Mouse (Mus musculus): Measurements from ENCODE around the gene Arsg.

Arsg gene

DNA sequence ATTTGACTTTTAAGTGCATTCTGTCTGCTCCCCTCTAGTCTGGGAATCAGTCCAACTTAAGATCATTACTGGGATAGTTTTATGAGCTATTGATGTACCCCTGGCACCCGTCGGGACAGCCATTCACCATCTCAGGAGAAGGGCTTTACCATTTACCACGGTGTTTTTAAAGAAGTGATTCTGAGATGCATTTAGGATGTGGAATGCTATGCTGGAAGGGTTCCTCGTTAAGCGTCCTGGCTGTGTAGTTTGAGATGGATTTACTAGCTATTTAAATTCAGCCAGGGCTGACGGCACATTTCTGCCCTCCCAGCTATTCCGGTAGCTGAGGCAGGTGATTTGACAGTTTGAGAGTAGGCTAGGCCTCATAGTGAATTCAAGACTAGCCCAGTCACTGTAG, 71.3 kb downstream of the Arsg start:
- ATAC-seq (ENCODE audit: low TSS enrichment) = no peak

DNA sequence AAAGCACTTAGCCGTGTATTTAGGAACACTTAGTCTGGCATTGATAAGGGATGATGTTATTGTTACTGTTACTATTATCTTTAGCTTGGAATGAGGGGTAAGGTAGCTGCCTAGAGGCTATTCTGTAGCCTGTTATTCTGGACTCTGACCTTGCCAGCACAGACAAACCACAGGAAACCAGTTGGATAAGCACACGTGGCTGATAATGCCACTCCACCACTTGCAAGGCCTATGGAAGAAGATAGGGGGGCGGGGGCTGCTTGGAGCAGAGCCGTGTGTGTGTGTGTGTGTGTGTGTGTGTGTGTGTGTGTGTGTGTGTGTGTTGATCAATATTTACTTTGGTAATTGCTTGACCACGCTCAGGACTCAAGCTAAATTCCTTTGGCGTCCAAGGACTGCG, 72.1 kb downstream of the Arsg start:
- no peak for ATAC-seq (ENCODE audit: low TSS enrichment)

GRCm38 (mm10) chr11:109545700-109546143, 72.5 kb downstream of the Arsg start:
- ATAC-seq (ENCODE audit: low TSS enrichment) = no peak

- ATAC-seq (ENCODE audit: low TSS enrichment) = no peak
Measured at GRCm38 (mm10) chr11:109546305-109547001, 73.3 kb downstream of the Arsg start.

GRCm38 (mm10) chr11:109547652-109548051, 74.5 kb downstream of the Arsg start:
- ATAC-seq (ENCODE audit: low TSS enrichment) = no peak

GRCm38 (mm10) chr11:109549599-109550290, 76.6 kb downstream of the Arsg start:
- no peak for ATAC-seq (ENCODE audit: low TSS enrichment)

DNA sequence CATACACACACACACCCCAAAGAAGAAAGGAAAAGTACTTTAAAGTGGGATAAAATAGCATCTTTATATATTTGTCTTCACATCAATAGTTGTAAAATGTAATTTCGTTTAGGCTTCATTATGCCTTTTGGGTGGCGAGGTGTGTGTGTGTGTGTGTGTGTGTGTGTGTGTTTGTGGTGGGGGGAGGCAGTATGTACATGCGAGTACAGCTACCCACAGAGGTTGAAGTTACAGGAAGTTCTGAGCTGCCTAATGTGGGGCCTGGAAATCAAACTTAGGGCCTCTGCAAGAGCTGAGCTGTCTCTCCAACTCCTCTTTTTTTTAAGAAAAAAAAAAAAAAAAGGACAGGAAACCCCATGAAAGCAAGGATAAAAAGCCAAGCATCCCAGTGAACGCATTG, 80.7 kb downstream of the Arsg start:
- ATAC-seq (ENCODE audit: low TSS enrichment) = no peak

DNA sequence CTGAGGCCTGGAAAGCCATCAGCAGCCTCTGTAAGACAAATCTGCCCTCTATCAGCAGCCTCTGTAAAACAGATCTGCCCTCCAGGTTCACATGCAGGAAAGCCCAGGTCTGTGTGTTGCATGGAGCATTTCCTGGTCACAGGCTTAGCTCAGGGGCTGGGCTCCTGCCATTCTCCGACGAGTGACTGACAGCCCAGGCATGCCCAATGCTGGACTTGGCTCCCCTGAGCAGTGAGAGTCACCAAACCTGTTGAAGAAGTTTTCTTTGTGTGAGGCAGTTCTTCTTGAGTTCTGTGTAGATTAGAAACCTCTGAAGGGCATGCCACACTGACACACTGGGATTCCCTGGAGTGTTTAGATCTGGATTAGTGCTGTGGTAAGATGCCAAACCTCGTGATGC, 81.3 kb downstream of the Arsg start:
- ATAC-seq (ENCODE audit: low TSS enrichment) = no peak

- no peak for ATAC-seq (ENCODE audit: low TSS enrichment)
Measured at GRCm38 (mm10) chr11:109556130-109556529, 83.0 kb downstream of the Arsg start.

GRCm38 (mm10) chr11:109557419-109557818, 84.2 kb downstream of the Arsg start:
- no peak for ATAC-seq (ENCODE audit: low TSS enrichment)

GRCm38 (mm10) chr11:109559241-109559640, 86.1 kb downstream of the Arsg start:
- ATAC-seq (ENCODE audit: low TSS enrichment) = no peak

DNA sequence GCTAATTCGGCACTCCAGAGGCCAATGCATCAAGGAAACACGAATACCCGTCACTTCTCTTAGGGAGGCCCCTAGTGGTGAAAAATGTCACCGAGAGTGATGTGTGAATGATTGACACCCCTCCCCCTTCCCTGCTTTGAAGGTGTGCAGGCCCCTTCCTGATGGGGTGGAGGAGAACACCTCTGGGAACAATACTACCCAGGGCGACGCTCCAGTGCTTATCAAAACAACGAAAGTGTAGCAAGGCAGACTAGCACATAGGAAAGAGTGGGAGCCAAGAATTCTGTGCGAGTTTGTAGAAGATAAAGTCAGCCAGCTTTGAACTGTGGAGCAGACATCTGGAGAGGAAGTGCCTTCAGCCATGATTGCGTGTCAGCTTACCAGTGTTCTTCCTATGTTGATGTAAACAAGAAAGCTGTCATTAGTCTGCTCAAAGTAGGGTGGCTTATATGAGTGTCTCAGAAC, 87.7 kb downstream of the Arsg start:
- no peak for ATAC-seq (ENCODE audit: low TSS enrichment)

DNA sequence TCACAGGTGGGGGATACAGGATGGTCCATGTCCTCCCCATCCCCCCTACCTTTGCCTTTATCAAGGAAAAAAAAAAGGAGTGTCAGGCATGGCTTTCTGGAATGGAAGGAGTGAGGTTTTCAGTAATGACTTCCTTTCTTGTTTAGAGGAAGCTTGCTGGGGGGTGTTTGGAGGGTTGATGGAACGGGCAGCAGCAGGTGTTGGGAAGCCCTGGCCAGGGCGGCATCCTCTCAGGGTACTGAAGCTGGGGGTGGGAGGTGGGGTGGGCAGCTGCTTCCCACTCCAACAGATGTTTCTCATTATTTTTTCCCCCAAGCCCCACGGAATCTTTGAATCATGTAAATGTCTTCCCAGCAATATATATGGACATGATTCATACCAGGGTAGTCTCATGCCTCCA, 88.3 kb downstream of the Arsg start:
- no peak for ATAC-seq (ENCODE audit: low TSS enrichment)

- ATAC-seq (ENCODE audit: low TSS enrichment) = no peak
Measured at GRCm38 (mm10) chr11:109563708-109564107, 90.5 kb downstream of the Arsg start.

- ATAC-seq (ENCODE audit: low TSS enrichment) = no peak
Measured at GRCm38 (mm10) chr11:109564466-109565214, 91.5 kb downstream of the Arsg start.

GRCm38 (mm10) chr11:109569007-109569618, 95.9 kb downstream of the Arsg start:
- ATAC-seq (ENCODE audit: low TSS enrichment) = no peak

GRCm38 (mm10) chr11:109569809-109570208, 96.6 kb downstream of the Arsg start:
- ATAC-seq (ENCODE audit: low TSS enrichment) = no peak

- ATAC-seq (ENCODE audit: low TSS enrichment) = no peak
Measured at GRCm38 (mm10) chr11:109572051-109572450, 98.9 kb downstream of the Arsg start.

- ATAC-seq (ENCODE audit: low TSS enrichment) = no peak
Measured at GRCm38 (mm10) chr11:109574604-109575003, 101.4 kb downstream of the Arsg start.

DNA sequence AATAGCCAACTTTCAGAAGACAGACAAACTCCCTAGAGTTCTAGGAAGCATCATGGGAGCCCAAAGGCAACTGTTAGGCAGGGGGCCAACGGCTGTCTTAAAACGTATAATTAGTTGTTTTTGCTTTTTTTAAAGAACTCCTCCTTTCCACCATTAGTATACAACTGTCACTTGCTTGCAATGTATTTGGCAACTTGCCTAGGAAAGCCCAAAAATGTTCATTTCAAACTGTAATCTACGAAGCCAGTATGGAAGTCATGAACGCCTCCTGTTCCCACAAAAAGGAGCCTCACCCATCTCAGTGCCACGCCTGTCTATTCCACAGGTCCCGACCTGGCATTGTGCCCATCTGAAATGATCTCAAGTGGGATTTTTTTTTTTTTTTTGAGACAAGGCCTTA, 102.7 kb downstream of the Arsg start:
- ATAC-seq (ENCODE audit: low TSS enrichment) = no peak

DNA sequence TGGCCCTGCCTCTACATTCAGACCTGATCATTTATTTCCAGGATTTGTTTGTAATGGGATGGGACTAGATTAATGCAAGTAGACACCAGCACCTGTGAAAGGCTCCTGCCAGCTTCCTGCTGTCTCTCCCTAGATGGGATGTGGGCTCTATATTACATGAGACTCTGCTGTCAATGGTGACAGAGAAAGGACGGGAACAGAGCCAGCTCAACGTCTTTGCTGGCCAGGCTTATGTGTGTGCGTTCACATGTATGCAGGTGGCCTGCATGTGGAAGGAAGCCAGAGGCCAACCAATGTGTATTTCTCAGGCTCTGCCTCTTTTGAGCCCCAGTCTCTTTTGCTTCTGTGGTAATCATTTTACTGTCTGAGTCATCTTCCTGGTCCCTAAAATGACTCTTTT, 105.4 kb downstream of the Arsg start:
- ATAC-seq (ENCODE audit: low TSS enrichment) = no peak

GRCm38 (mm10) chr11:109579999-109580398, 106.8 kb downstream of the Arsg start:
- ATAC-seq (ENCODE audit: low TSS enrichment) = no peak

Measured in frontal cortex, adult (tissue).